Mouse (Mus musculus) mesoderm, embryonic 11.5 days (tissue): ENCODE measurements around the gene Arhgdib.

Experiments
- DNase-seq: peaks from one replicate; pipeline ENCODE4 v3.0.0-alpha.2; 2012; ENCODE audit warnings: low read depth, low spot score

The Arhgdib gene

GRCm38 (mm10) chr6:136920320-136921257 is 21.1 kb downstream of the Arhgdib start:
- peak; percentile 41 for DNase-seq

GRCm38 (mm10) chr6:136917885-136918284 is 23.8 kb downstream of the Arhgdib start:
- no peak for DNase-seq

GRCm38 (mm10) chr6:136915721-136916395 is 25.8 kb downstream of the Arhgdib start:
- no peak for DNase-seq

GRCm38 (mm10) chr6:136914234-136914633 is 27.5 kb downstream of the Arhgdib start:
- no peak for DNase-seq

GRCm38 (mm10) chr6:136913384-136914126 is 28.1 kb downstream of the Arhgdib start:
- peak; percentile 23 for DNase-seq

- DNase-seq: no peak
Observed at GRCm38 (mm10) chr6:136912751-136913265, 28.9 kb downstream of the Arhgdib start.

- DNase-seq: no peak
Observed at GRCm38 (mm10) chr6:136910247-136910890, 31.3 kb downstream of the Arhgdib start.

GRCm38 (mm10) chr6:136906937-136907293 is 34.8 kb downstream of the Arhgdib start:
- DNase-seq: no peak

GRCm38 (mm10) chr6:136906283-136906936 is 35.3 kb downstream of the Arhgdib start:
- no peak for DNase-seq

- DNase-seq: no peak
Observed at GRCm38 (mm10) chr6:136903885-136904470, 37.7 kb downstream of the Arhgdib start.

GRCm38 (mm10) chr6:136902527-136902926 is 39.2 kb downstream of the Arhgdib start:
- DNase-seq: no peak

GRCm38 (mm10) chr6:136901010-136901409 is 40.7 kb downstream of the Arhgdib start:
- DNase-seq: no peak

GRCm38 (mm10) chr6:136900369-136901009 is 41.2 kb downstream of the Arhgdib start:
- DNase-seq: no peak

GRCm38 (mm10) chr6:136898954-136899353 is 42.7 kb downstream of the Arhgdib start:
- no peak for DNase-seq

- no peak for DNase-seq
Observed at GRCm38 (mm10) chr6:136898222-136898621, 43.5 kb downstream of the Arhgdib start.

GRCm38 (mm10) chr6:136897789-136898188 is 43.9 kb downstream of the Arhgdib start:
- DNase-seq: no peak

GRCm38 (mm10) chr6:136894532-136895339 is 47.0 kb downstream of the Arhgdib start:
- DNase-seq: no peak

- DNase-seq: no peak
Observed at GRCm38 (mm10) chr6:136892002-136892401, 49.7 kb downstream of the Arhgdib start.

- DNase-seq: no peak
Observed at GRCm38 (mm10) chr6:136889554-136889953, 52.1 kb downstream of the Arhgdib start.
